Mouse (Mus musculus): ENCODE measurements around the gene B3gnt9.
"Not testable (repeated sequence)": the region's sequence is repeated elsewhere in the genome, so short reads cannot be mapped to it uniquely, and the experiment has no call there.

- TF ChIP-seq CTCF (IDR thresholded peaks at IDR 0.05; ENCODE audit: low read depth): peak; percentile 14; the same call in 1 of the 2 replicates
- not testable (repeated sequence) for TF ChIP-seq EP300 (IDR thresholded peaks at IDR 0.05; ENCODE audit: low read depth)
Observed at GRCm38 (mm10) chr8:105291802-105292201, 36.8 kb upstream of the B3gnt9 start.
